Mouse (Mus musculus): ENCODE measurements at regions not wholly inside any gene's neighbourhood (a gene's known extent, or its start where the extent isn't known, plus 50 kb on each side); places are given as distances from the start of the nearest gene placed in this dataset.

DNA sequence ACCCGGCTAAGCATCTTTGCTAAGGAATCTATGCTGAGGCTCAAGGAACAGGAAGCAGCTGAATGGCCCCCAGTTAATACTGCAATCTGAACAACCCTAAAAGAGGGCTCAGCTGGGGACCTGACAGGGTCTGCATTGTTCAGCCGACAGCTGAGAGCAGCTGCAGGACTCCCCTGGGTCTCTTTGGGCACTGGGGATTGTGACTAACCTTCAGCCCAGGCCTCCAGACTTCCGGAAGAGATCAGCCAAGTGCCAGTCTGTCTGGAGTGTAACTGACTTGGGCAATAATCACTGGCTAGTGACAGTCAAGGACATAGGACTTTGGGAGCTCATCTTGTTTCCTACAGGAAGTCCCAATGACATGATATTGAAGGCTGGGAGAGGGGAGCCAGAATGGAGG lies 73.1 kb downstream of the Rpusd4 start:
- no peak overlapping the region for H3K4me3 ChIP-seq
- H3K4me2 ChIP-seq (replicated peaks) = 0 out of 2 replicates have a peak overlapping the region, but pooled peaks have one; percentile 5
- H3K27me3 ChIP-seq (replicated peaks) = 0 out of 2 replicates have a peak, but pooled peaks cover 2% of the 10 kb centered on the region
- no peaks in the 10 kb centered on the region for H3K36me3 ChIP-seq
- no peaks in the 10 kb centered on the region for H3K9me3 ChIP-seq
- H3K4me1 ChIP-seq = peaks cover 32% of the 10 kb centered on the region
- H3K27ac ChIP-seq = no peak overlapping the region
- ATAC-seq (ENCODE audit: low FRiP score, low read depth) = peak; percentile 43; the same call in 1 of the 2 replicates
- 15% methylated on average over 3 of the region's 3 CpGs for WGBS
- no peak overlapping the region for H3K9ac ChIP-seq

GRCm38 (mm10) chr9:35341386-35341785 lies 73.7 kb downstream of the Rpusd4 start:
- no peak overlapping the region for H3K9ac ChIP-seq
- H3K36me3 ChIP-seq = no peaks in the 10 kb centered on the region
- H3K27ac ChIP-seq = no peak overlapping the region
- WGBS = 86% methylated on average over 5 of the region's 5 CpGs
- H3K27me3 ChIP-seq (replicated peaks) = 0 out of 2 replicates have a peak, but pooled peaks cover 2% of the 10 kb centered on the region
- ATAC-seq (ENCODE audit: low FRiP score, low read depth) = no peak
- H3K4me1 ChIP-seq = peaks cover 26% of the 10 kb centered on the region
- no peak overlapping the region for H3K4me2 ChIP-seq (replicated peaks)
- H3K9me3 ChIP-seq = no peaks in the 10 kb centered on the region
- no peak overlapping the region for H3K4me3 ChIP-seq

- whole genome bisulfite sequencing = 54% methylated on average over 2 of the region's 2 CpGs
- Histone ChIP-seq H3K9me3 (no peaks in the 10 kb centered on the region), H3K9ac (no peak overlapping the region), H3K27me3 (replicated peaks) (0 out of 2 replicates have a peak, but pooled peaks cover 2% of the 10 kb centered on the region), H3K4me3 (no peak overlapping the region), H3K4me1 (peaks cover 23% of the 10 kb centered on the region), H3K36me3 (no peaks in the 10 kb centered on the region), H3K4me2 (replicated peaks) (no peak overlapping the region), H3K27ac (no peak overlapping the region)
- no peak for ATAC-seq (ENCODE audit: low FRiP score, low read depth)
Observed at GRCm38 (mm10) chr9:35342436-35342835, 74.8 kb downstream of the Rpusd4 start.

DNA sequence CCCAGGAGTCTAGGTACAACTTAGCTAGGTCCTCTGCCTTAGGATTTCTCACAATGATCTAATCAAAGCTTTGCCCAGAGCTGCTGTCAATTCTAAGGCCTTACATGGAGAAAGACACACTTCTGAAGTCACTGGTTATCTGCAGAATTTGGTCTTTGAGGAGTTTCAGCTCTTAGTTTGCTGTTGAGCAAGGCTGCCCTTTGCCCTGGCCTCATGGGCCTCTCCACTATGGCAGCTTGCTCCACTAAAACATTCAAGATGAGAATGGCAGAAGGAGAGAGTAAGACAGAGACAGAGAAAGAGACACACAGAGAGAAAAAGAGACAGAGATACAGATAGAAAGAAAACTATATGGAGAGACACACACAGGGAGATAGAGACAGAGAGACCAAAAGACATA lies 75.7 kb downstream of the Rpusd4 start:
- H3K9ac ChIP-seq = no peak overlapping the region
- H3K27me3 ChIP-seq (replicated peaks) = 0 out of 2 replicates have a peak, but pooled peaks cover 2% of the 10 kb centered on the region
- no peak for ATAC-seq (ENCODE audit: low FRiP score, low read depth)
- no peak overlapping the region for H3K27ac ChIP-seq
- H3K4me3 ChIP-seq = no peak overlapping the region
- peaks cover 23% of the 10 kb centered on the region for H3K4me1 ChIP-seq
- H3K9me3 ChIP-seq = no peaks in the 10 kb centered on the region
- no peaks in the 10 kb centered on the region for H3K36me3 ChIP-seq
- H3K4me2 ChIP-seq (replicated peaks) = no peak overlapping the region

GRCm38 (mm10) chr9:35344374-35344773 lies 76.6 kb upstream of the Cdon start:
- ATAC-seq (ENCODE audit: low FRiP score, low read depth) = no peak
- Histone ChIP-seq H3K9me3 (no peaks in the 10 kb centered on the region), H3K4me3 (no peak overlapping the region), H3K4me2 (replicated peaks) (no peak overlapping the region), H3K9ac (no peak overlapping the region), H3K27me3 (replicated peaks) (0 out of 2 replicates have a peak, but pooled peaks cover 2% of the 10 kb centered on the region), H3K36me3 (no peaks in the 10 kb centered on the region), H3K27ac (no peak overlapping the region), H3K4me1 (peaks cover 21% of the 10 kb centered on the region)
- WGBS = 61% methylated on average over 6 of the region's 6 CpGs

DNA sequence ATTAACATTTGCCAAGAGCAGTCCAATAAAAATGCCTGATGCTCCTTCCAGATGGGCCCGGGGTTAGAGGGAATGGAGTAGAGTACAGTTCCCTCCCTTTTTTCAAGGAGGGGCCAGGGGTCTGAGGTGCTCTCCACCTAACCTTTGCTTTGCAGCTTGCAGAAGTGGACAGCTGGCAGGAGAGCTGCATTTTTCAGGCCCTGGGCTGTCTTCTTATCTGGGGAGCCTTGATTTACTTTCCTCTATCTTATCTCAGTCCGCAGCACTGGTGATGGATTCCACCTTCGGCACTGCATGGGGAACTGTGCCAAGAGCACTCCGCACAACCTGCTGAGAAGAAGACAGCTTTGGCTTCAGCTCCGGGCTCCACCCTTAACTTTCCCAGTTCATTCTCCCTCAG lies 74.5 kb upstream of the Cdon start:
- Histone ChIP-seq H3K27me3 (replicated peaks) (no peaks in the 10 kb centered on the region), H3K27ac (no peak overlapping the region), H3K4me3 (no peak overlapping the region), H3K4me1 (peaks cover 8% of the 10 kb centered on the region), H3K9ac (no peak overlapping the region), H3K9me3 (no peaks in the 10 kb centered on the region), H3K36me3 (no peaks in the 10 kb centered on the region), H3K4me2 (replicated peaks) (no peak overlapping the region)
- 76% methylated on average over 5 of the region's 5 CpGs for WGBS
- ATAC-seq (ENCODE audit: low FRiP score, low read depth) = no peak

DNA sequence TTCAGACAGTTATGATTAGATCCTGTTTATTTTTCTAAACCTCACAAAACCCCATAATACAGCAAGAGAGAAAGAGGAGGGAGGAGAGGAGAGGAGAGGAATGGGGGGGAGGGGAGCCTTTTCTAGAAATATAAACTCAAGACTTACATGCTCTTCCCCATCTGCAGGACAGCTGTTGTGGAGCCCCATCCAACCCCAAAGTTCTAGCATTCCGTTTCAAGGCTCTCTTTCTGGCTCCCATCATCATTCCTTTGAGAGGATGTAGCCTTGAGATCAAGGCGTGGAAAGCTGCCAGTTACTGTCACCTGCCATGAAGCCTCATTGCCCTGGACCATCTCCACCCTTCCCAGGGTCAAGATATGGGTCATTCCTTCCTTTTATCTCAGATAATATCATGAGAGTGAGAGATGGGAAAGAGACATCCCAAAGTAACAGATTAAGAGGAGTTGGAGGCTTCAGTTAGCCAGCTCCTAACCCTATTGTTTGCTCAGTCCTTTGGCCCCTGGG lies 70.8 kb upstream of the Cdon start:
- ATAC-seq (ENCODE audit: low FRiP score, low read depth) = no peak
- no peak overlapping the region for H3K9ac ChIP-seq
- no peaks in the 10 kb centered on the region for H3K36me3 ChIP-seq
- H3K27me3 ChIP-seq (replicated peaks) = no peaks in the 10 kb centered on the region
- H3K9me3 ChIP-seq = no peaks in the 10 kb centered on the region
- no peak overlapping the region for H3K27ac ChIP-seq
- 0 out of 2 replicates have a peak, but pooled peaks cover 4% of the 10 kb centered on the region for H3K4me1 ChIP-seq
- H3K4me3 ChIP-seq = no peak overlapping the region
- 83% methylated on average over 2 of the region's 2 CpGs for WGBS
- H3K4me2 ChIP-seq (replicated peaks) = no peak overlapping the region

- Histone ChIP-seq H3K4me1 (0 out of 2 replicates have a peak, but pooled peaks cover 5% of the 10 kb centered on the region), H3K27me3 (replicated peaks) (no peaks in the 10 kb centered on the region), H3K4me3 (no peak overlapping the region), H3K27ac (no peak overlapping the region), H3K9me3 (no peaks in the 10 kb centered on the region), H3K9ac (no peak overlapping the region), H3K36me3 (no peaks in the 10 kb centered on the region), H3K4me2 (replicated peaks) (no peak overlapping the region)
- 85% methylated on average over 5 of the region's 5 CpGs for WGBS
- ATAC-seq (ENCODE audit: low FRiP score, low read depth) = no peak
Observed at GRCm38 (mm10) chr9:35351576-35351975, 69.4 kb upstream of the Cdon start.

GRCm38 (mm10) chr9:35354652-35355130 lies 66.2 kb upstream of the Cdon start:
- ATAC-seq (ENCODE audit: low FRiP score, low read depth) = no peak
- 66% methylated on average over 7 of the region's 7 CpGs for WGBS
- H3K27me3 ChIP-seq (replicated peaks) = no peaks in the 10 kb centered on the region
- no peak overlapping the region for H3K27ac ChIP-seq
- no peak overlapping the region for H3K9ac ChIP-seq
- H3K36me3 ChIP-seq = no peaks in the 10 kb centered on the region
- no peak overlapping the region for H3K4me2 ChIP-seq (replicated peaks)
- H3K4me3 ChIP-seq = no peak overlapping the region
- H3K9me3 ChIP-seq = no peaks in the 10 kb centered on the region
- H3K4me1 ChIP-seq = 0 out of 2 replicates have a peak, but pooled peaks cover 5% of the 10 kb centered on the region

- H3K4me2 ChIP-seq (replicated peaks) = no peak overlapping the region
- no peaks in the 10 kb centered on the region for H3K9me3 ChIP-seq
- no peaks in the 10 kb centered on the region for H3K27me3 ChIP-seq (replicated peaks)
- H3K36me3 ChIP-seq = no peaks in the 10 kb centered on the region
- H3K27ac ChIP-seq = no peak overlapping the region
- WGBS = 71% methylated on average over 6 of the region's 6 CpGs
- no peak for ATAC-seq (ENCODE audit: low FRiP score, low read depth)
- no peak overlapping the region for H3K4me3 ChIP-seq
- no peak overlapping the region for H3K9ac ChIP-seq
- peaks cover 30% of the 10 kb centered on the region for H3K4me1 ChIP-seq
Observed at GRCm38 (mm10) chr9:35359699-35360098, 61.2 kb upstream of the Cdon start.

DNA sequence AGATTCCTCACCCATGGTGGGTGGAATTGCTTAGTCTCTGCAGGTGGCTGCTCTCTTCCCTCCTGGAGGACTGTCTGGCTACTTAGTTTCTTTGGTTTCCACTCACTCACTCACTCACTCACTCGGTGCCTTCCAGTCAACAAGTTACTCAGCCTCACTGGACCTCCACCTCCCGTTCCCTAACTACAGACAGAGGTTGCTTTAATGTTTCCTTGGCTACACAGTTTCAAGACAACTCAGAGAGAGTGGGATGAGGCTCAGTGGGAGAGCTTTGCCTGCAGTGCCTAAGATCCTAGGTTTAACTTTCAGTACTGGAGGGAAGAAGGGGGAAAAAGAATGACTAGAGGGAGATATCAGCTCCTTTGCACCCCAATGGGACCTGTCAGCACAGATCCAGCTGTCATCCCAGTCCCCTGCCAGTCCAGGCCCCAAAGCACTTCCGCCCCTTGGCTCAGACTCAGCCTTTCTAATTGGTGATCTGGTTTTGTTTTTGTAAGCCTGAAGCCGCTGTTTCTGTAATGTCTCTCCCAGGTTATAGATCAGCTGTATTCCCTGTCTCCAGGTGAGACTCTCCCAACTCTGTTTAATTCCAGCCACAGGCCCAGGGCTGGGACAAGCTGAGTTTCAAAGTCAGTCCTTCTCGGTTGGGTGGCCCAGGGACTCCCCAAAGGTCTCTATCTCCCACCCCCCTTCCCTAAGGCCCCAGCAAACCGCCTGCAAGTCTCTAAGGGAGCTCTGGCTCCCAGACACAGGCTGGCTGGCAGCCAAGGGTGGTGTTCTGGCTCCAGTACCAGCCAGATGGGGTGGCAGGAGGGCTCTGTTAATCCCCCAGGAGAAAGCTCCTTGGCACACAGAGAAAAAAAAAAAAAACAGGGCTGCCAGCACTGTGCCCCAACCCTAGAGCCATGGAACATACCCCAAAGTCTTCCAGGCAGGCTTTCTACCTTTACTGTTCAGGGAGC lies 60.5 kb upstream of the Cdon start:
- H3K9me3 ChIP-seq = no peaks in the 10 kb centered on the region
- no peaks in the 10 kb centered on the region for H3K27me3 ChIP-seq (replicated peaks)
- 40% methylated on average over 6 of the region's 6 CpGs for WGBS
- H3K9ac ChIP-seq = no peak overlapping the region
- H3K4me1 ChIP-seq = peaks cover 25% of the 10 kb centered on the region
- H3K4me2 ChIP-seq (replicated peaks) = no peak overlapping the region
- H3K36me3 ChIP-seq = no peaks in the 10 kb centered on the region
- ATAC-seq (ENCODE audit: low FRiP score, low read depth) = no peak
- H3K27ac ChIP-seq = no peak overlapping the region
- H3K4me3 ChIP-seq = no peak overlapping the region

DNA sequence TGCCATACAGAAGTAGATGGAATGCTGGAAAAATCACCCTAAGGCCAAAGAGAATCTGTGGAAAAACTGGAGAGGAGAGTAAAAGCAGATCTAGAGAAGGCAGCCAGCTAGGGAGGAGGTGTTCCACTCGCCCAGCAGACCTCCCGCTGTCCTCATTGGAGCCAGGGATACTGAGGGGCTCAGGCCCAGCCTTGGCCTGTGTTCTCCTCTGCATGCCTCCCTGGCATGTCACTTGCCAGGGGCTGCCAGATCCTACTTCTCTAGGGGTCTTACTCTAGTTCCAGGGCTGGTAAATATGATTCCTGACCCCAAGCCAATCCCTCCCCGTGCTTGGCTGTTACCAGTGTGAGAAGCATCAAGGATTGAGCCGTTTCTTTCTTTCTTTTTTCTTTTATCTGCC lies 59.5 kb upstream of the Cdon start:
- no peaks in the 10 kb centered on the region for H3K27me3 ChIP-seq (replicated peaks)
- no peaks in the 10 kb centered on the region for H3K9me3 ChIP-seq
- no peaks in the 10 kb centered on the region for H3K36me3 ChIP-seq
- H3K4me3 ChIP-seq = no peak overlapping the region
- H3K4me2 ChIP-seq (replicated peaks) = no peak overlapping the region
- no peak overlapping the region for H3K27ac ChIP-seq
- no peak overlapping the region for H3K9ac ChIP-seq
- WGBS = 23% methylated on average over 4 of the region's 4 CpGs
- no peak for ATAC-seq (ENCODE audit: low FRiP score, low read depth)
- H3K4me1 ChIP-seq = peaks cover 25% of the 10 kb centered on the region

All from neural tube, embryonic 12.5 days (tissue).